8 mouse cellular contexts compared by ENCODE assay signal in the genomic region with DNA sequence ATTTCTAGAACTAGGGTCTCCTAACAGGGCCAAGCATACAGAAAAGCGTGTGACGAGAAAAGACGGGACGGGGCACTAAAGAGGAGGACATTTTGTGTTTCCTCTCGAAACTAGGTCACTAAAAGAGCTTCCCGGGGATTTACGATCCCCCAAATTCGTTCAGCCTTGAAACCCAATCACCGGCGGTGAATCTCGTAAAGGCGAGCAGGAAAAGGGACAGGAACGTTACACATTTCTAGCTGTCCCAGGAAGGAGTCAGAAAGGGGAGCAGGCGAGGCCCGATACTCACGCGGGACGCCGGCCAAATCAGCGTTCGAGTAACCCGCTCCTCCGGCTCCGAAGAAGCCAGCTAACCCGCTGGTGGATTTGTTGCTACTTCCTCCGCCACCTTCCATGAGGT. TPM values are rescaled to one million over a fixed set of nuclear protein-coding genes. Genes with fewer than 3 reads are reported as not detected.
DNase-seq lines count a peak whose midpoint lies in the region; ATAC-seq and TF ChIP-seq lines count a peak whose summit lies in the region.

No protein-coding gene starts in this region.

- H3K27me3 ChIP-seq in heart, embryonic 10.5 days (ENCODE audit: insufficient read depth, poor library complexity, severe bottlenecking) = no peaks in the 10 kb centered on the region
- no peaks in the 10 kb centered on the region for H3K27me3 ChIP-seq in hindbrain, embryonic 16.5 days (replicated peaks; ENCODE audit: control insufficient read depth, insufficient read depth, low read length)
- H3K27me3 ChIP-seq in midbrain, embryonic 12.5 days = no peaks in the 10 kb centered on the region

- no peak for TF ChIP-seq CTCF in cortical plate, adult 2 months (IDR thresholded peaks at IDR 0.05; ENCODE audit: extremely low read depth, insufficient read depth, low read length)

- H3K9me3 ChIP-seq in heart, embryonic 10.5 days = no peaks in the 10 kb centered on the region
- H3K9me3 ChIP-seq in hindbrain, embryonic 16.5 days (ENCODE audit: control insufficient read depth, low read length) = no peaks in the 10 kb centered on the region
- peaks cover 6% of the 10 kb centered on the region; the same call in 1 of the 2 replicates for H3K9me3 ChIP-seq in midbrain, embryonic 12.5 days

- H3K9ac ChIP-seq in hindbrain, embryonic 16.5 days (ENCODE audit: low read depth, low read length) = peak overlapping the region; percentile 65
- peak overlapping the region; percentile 93 for H3K9ac ChIP-seq in midbrain, embryonic 12.5 days (replicated peaks)

- 0% methylated on average over 26 of the region's 26 CpGs for WGBS in heart, embryonic 10.5 days
- under 1% methylated on average over 25 of the region's 26 CpGs for WGBS in hindbrain, embryonic 16.5 days
- WGBS in midbrain, embryonic 12.5 days = under 1% methylated on average over 26 of the region's 26 CpGs

- peaks cover 19% of the 10 kb centered on the region for H3K4me1 ChIP-seq in heart, embryonic 10.5 days
- peaks cover 14% of the 10 kb centered on the region for H3K4me1 ChIP-seq in cortical plate, adult 2 months (ENCODE audit: control insufficient read depth, insufficient read depth, low read length)
- peaks cover 25% of the 10 kb centered on the region for H3K4me1 ChIP-seq in hindbrain, embryonic 16.5 days (ENCODE audit: control insufficient read depth, insufficient read depth, low read depth, low read length)
- peaks cover 25% of the 10 kb centered on the region for H3K4me1 ChIP-seq in midbrain, embryonic 12.5 days

- ATAC-seq in hindbrain, embryonic 16.5 days = peak; percentile 60
- ATAC-seq in midbrain, embryonic 12.5 days (ENCODE audit: low FRiP score, low read depth) = peak; percentile 30; the same call in 1 of the 2 replicates

- no peak for DNase-seq in heart, embryonic 10.5 days (ENCODE audit: low spot score)
- DNase-seq in heart, adult 18-20 months = no peak
- DNase-seq in 416B (ENCODE audit: low read depth) = peak; percentile 54
- no peak for DNase-seq in left cerebral cortex, adult 11 months (ENCODE audit: low spot score)
- no peak for DNase-seq in urinary bladder, postnatal 14 days (ENCODE audit: low spot score)

- TF ChIP-seq POLR2A in cortical plate, adult 2 months (IDR thresholded peaks at IDR 0.05; ENCODE audit: extremely low read depth, insufficient read depth, low read length) = no peak

- H3K4me2 ChIP-seq in hindbrain, embryonic 16.5 days (ENCODE audit: low read length) = peak overlapping the region; percentile 77
- H3K4me2 ChIP-seq in midbrain, embryonic 12.5 days (replicated peaks) = peak overlapping the region; percentile 61

- peak overlapping the region; percentile 87 for H3K4me3 ChIP-seq in heart, embryonic 10.5 days
- peak overlapping the region; percentile 91 for H3K4me3 ChIP-seq in cortical plate, adult 2 months (ENCODE audit: insufficient read depth, low read length)
- H3K4me3 ChIP-seq in hindbrain, embryonic 16.5 days (ENCODE audit: low read length) = peak overlapping the region; percentile 98
- peak overlapping the region; percentile 98 for H3K4me3 ChIP-seq in midbrain, embryonic 12.5 days

- peaks cover 36% of the 10 kb centered on the region for H3K36me3 ChIP-seq in heart, embryonic 10.5 days
- H3K36me3 ChIP-seq in hindbrain, embryonic 16.5 days (ENCODE audit: control insufficient read depth, insufficient read depth, low read length) = peaks cover 13% of the 10 kb centered on the region
- H3K36me3 ChIP-seq in midbrain, embryonic 12.5 days = peaks cover 31% of the 10 kb centered on the region

- H3K27ac ChIP-seq in heart, embryonic 10.5 days = peak overlapping the region; percentile 92
- no peak overlapping the region for H3K27ac ChIP-seq in cortical plate, adult 2 months (ENCODE audit: insufficient read depth, low read length)
- no peak overlapping the region for H3K27ac ChIP-seq in hindbrain, embryonic 16.5 days (ENCODE audit: low read depth, low read length)
- H3K27ac ChIP-seq in midbrain, embryonic 12.5 days (replicated peaks) = no peak overlapping the region

RNA-seq across cellular contexts. Expression of a gene that starts 0.3 kb away (rescaled TPM):
- polyA plus RNA-seq in heart, embryonic 10.5 days (2016; fragmentation: Nextera tagmentation; extraction: Ambion mirVana) = 370 and 414 TPM in 2 replicates
- 100 to 1,000 TPM; 205 to 217 TPM for total RNA-seq in heart, adult 18-20 months (2021)
- 121 and 128 TPM in 2 replicates for polyA plus RNA-seq in cortical plate, adult 2 months (2012; rRNA removed)
- 221 and 231 TPM in 2 replicates for polyA plus RNA-seq in hindbrain, embryonic 16.5 days (2015; fragmentation: Nextera tagmentation; extraction: Ambion mirVana)
- polyA plus RNA-seq in midbrain, embryonic 12.5 days (2016; fragmentation: Nextera tagmentation; extraction: Ambion mirVana) = 211 and 222 TPM in 2 replicates

RNA-seq across cellular contexts. Expression of a gene that starts 0.4 kb away (rescaled TPM):
- 32.7 and 35.3 TPM in 2 replicates for polyA plus RNA-seq in heart, embryonic 10.5 days (2016; fragmentation: Nextera tagmentation; extraction: Ambion mirVana)
- total RNA-seq in heart, adult 18-20 months (2021) = 10 to 100 TPM; 17.0 to 18.5 TPM
- polyA plus RNA-seq in cortical plate, adult 2 months (2012; rRNA removed) = 16.7 and 17.3 TPM in 2 replicates
- polyA plus RNA-seq in hindbrain, embryonic 16.5 days (2015; fragmentation: Nextera tagmentation; extraction: Ambion mirVana) = 26.8 and 30.0 TPM in 2 replicates
- polyA plus RNA-seq in midbrain, embryonic 12.5 days (2016; fragmentation: Nextera tagmentation; extraction: Ambion mirVana) = 61.5 and 66.7 TPM in 2 replicates

RNA-seq across cellular contexts. Expression of a gene that starts 41.7 kb away (rescaled TPM):
- polyA plus RNA-seq in heart, embryonic 10.5 days (2016; fragmentation: Nextera tagmentation; extraction: Ambion mirVana) = 102 and 112 TPM in 2 replicates
- total RNA-seq in heart, adult 18-20 months (2021) = 100 to 1,000 TPM; 146 to 149 TPM
- polyA plus RNA-seq in cortical plate, adult 2 months (2012; rRNA removed) = 55.2 and 55.6 TPM in 2 replicates
- polyA plus RNA-seq in hindbrain, embryonic 16.5 days (2015; fragmentation: Nextera tagmentation; extraction: Ambion mirVana) = 104 and 116 TPM in 2 replicates
- 91.4 and 92.7 TPM in 2 replicates for polyA plus RNA-seq in midbrain, embryonic 12.5 days (2016; fragmentation: Nextera tagmentation; extraction: Ambion mirVana)

RNA-seq across cellular contexts. Expression of a gene that starts 59.5 kb away (rescaled TPM):
- polyA plus RNA-seq in heart, embryonic 10.5 days (2016; fragmentation: Nextera tagmentation; extraction: Ambion mirVana) = not detected in 2 replicates
- total RNA-seq in heart, adult 18-20 months (2021) = not detected
- not detected in 2 replicates for polyA plus RNA-seq in cortical plate, adult 2 months (2012; rRNA removed)
- polyA plus RNA-seq in hindbrain, embryonic 16.5 days (2015; fragmentation: Nextera tagmentation; extraction: Ambion mirVana) = not detected in 2 replicates
- polyA plus RNA-seq in midbrain, embryonic 12.5 days (2016; fragmentation: Nextera tagmentation; extraction: Ambion mirVana) = not detected in 2 replicates
